Mouse (Mus musculus): ENCODE results near the gene Rbm44.

The Rbm44 gene

GRCm38 (mm10) chr1:91144813-91145212, at the start of gene Rbm44:
TSS of gene Rbm44 (plus strand) at chr1:91145089.
- peak; percentile 49 for DNase-seq (ENCODE audit: low spot score)

- DNase-seq (ENCODE audit: low spot score): no peak
Measured at GRCm38 (mm10) chr1:91095258-91095657, 49.6 kb upstream of the Rbm44 start.

- no peak for DNase-seq (ENCODE audit: low spot score)
Measured at GRCm38 (mm10) chr1:91095853-91096252, 49.0 kb upstream of the Rbm44 start.

- no peak for DNase-seq (ENCODE audit: low spot score)
Measured at GRCm38 (mm10) chr1:91096490-91096889, 48.4 kb upstream of the Rbm44 start.

- DNase-seq (ENCODE audit: low spot score): no peak
Measured at GRCm38 (mm10) chr1:91097283-91097834, 47.5 kb upstream of the Rbm44 start.

- DNase-seq (ENCODE audit: low spot score): peak; percentile 86
Measured at GRCm38 (mm10) chr1:91098887-91099286, 46.0 kb upstream of the Rbm44 start.

GRCm38 (mm10) chr1:91101709-91102440, 43.0 kb upstream of the Rbm44 start:
- DNase-seq (ENCODE audit: low spot score): no peak

- no peak for DNase-seq (ENCODE audit: low spot score)
Measured at GRCm38 (mm10) chr1:91103366-91103983, 41.4 kb upstream of the Rbm44 start.

- no peak for DNase-seq (ENCODE audit: low spot score)
Measured at GRCm38 (mm10) chr1:91107548-91107947, 37.3 kb upstream of the Rbm44 start.

- no peak for DNase-seq (ENCODE audit: low spot score)
Measured at GRCm38 (mm10) chr1:91109302-91109701, 35.6 kb upstream of the Rbm44 start.

- peak; percentile 18 for DNase-seq (ENCODE audit: low spot score)
Measured at GRCm38 (mm10) chr1:91112171-91112570, 32.7 kb upstream of the Rbm44 start.

GRCm38 (mm10) chr1:91112606-91113005, 32.3 kb upstream of the Rbm44 start:
- DNase-seq (ENCODE audit: low spot score): peak; percentile 33

GRCm38 (mm10) chr1:91122121-91122520, 22.8 kb upstream of the Rbm44 start:
- no peak for DNase-seq (ENCODE audit: low spot score)

GRCm38 (mm10) chr1:91123004-91123403, 21.9 kb upstream of the Rbm44 start:
- no peak for DNase-seq (ENCODE audit: low spot score)

GRCm38 (mm10) chr1:91123466-91123865, 21.4 kb upstream of the Rbm44 start:
- DNase-seq (ENCODE audit: low spot score): no peak

GRCm38 (mm10) chr1:91128849-91129248, 16.0 kb upstream of the Rbm44 start:
- no peak for DNase-seq (ENCODE audit: low spot score)

- DNase-seq (ENCODE audit: low spot score): no peak
Measured at GRCm38 (mm10) chr1:91137036-91137435, 7.9 kb upstream of the Rbm44 start.

GRCm38 (mm10) chr1:91151509-91151908, 6.6 kb downstream of the Rbm44 start:
- no peak for DNase-seq (ENCODE audit: low spot score)

GRCm38 (mm10) chr1:91166798-91167197, 21.9 kb downstream of the Rbm44 start:
- DNase-seq (ENCODE audit: low spot score): no peak

- no peak for DNase-seq (ENCODE audit: low spot score)
Measured at GRCm38 (mm10) chr1:91169157-91169556, 24.3 kb downstream of the Rbm44 start.

- peak; percentile 17 for DNase-seq (ENCODE audit: low spot score)
Measured at GRCm38 (mm10) chr1:91174796-91175195, 29.9 kb downstream of the Rbm44 start.

GRCm38 (mm10) chr1:91176026-91176425, 31.1 kb downstream of the Rbm44 start:
- no peak for DNase-seq (ENCODE audit: low spot score)

- no peak for DNase-seq (ENCODE audit: low spot score)
Measured at GRCm38 (mm10) chr1:91176871-91177270, 32.0 kb downstream of the Rbm44 start.

All from testis, postnatal 10 days (tissue).